Mouse (Mus musculus) neural tube, embryonic 11.5 days (tissue): ENCODE measurements around the gene Tnik. TPM values are rescaled to one million over a fixed set of nuclear protein-coding genes. Genes with fewer than 3 reads are reported as not detected.

Experiments
- ATAC-seq: fragments of 200-750 bp; cut with Nextera tagmentation; 2 replicates; pipeline ENCODE4 v1.8.0; 2017; ENCODE audit warnings: moderate number of reproducible peaks, mild to moderate bottlenecking, moderate TSS enrichment, moderate library complexity; ENCODE audit not compliant: insufficient read depth, low FRiP score, low TSS enrichment
- DNase-seq: peaks from one replicate; pipeline ENCODE4 v3.0.0-alpha.2; 2015; ENCODE audit warnings: low spot score
- H3K27ac ChIP-seq: fragments of 300-500 bp; sonication (generic); 2 replicates; pipeline ENCODE4 v1.5.1; 2014; ENCODE audit warnings: low read depth, mild to moderate bottlenecking, low read length
- H3K27me3 ChIP-seq: fragments of 300-500 bp; sonication (generic); 2 replicates; pipeline ENCODE4 v1.6.1; 2014; ENCODE audit warnings: mild to moderate bottlenecking, low read length, mixed read lengths; ENCODE audit not compliant: control insufficient read depth, insufficient read depth
- H3K36me3 ChIP-seq: fragments of 300-500 bp; sonication (generic); 2 replicates; pipeline ENCODE4 v1.6.1; 2014; ENCODE audit warnings: mild to moderate bottlenecking, low read length, moderate library complexity, mixed read lengths; ENCODE audit not compliant: control insufficient read depth, insufficient read depth
- H3K4me1 ChIP-seq: fragments of 300-500 bp; sonication (generic); 2 replicates; pipeline ENCODE4 v1.6.1; 2014; ENCODE audit warnings: low read length, mixed read lengths; ENCODE audit not compliant: control insufficient read depth, insufficient read depth
- H3K4me2 ChIP-seq: fragments of 300-500 bp; sonication (generic); 2 replicates; pipeline ENCODE4 v1.6.1; 2014; ENCODE audit warnings: low read depth, mild to moderate bottlenecking, moderate library complexity
- H3K4me3 ChIP-seq: fragments of 300-500 bp; sonication (generic); 2 replicates; pipeline ENCODE4 v1.5.1; 2014; ENCODE audit warnings: low read depth, low read length
- H3K9ac ChIP-seq: fragments of 300-500 bp; sonication (generic); 2 replicates; pipeline ENCODE4 v1.6.1; 2014; ENCODE audit warnings: mild to moderate bottlenecking, low read length
- H3K9me3 ChIP-seq: fragments of 300-500 bp; sonication (generic); 2 replicates; pipeline ENCODE4 v1.6.1; 2016; ENCODE audit warnings: low read length; ENCODE audit not compliant: control insufficient read depth
- WGBS: fragments of 180-500 bp; shearing (Covaris S2); extraction: QIAGEN DNeasy Blood & Tissue Kit; methylation state at CpG from one replicate; pipeline ENCODE4 v1.1.7; 2014; 5-methylcytosine and 5-hydroxymethylcytosine counted together
- polyA plus RNA-seq: library from polyadenylated mRNA; unstranded; fragments of >200 nt; fragmentation: Nextera tagmentation; extraction: Ambion mirVana; gene quantifications from 2 replicates; pipeline ENCODE4 v1.2.1, GENCODE M21; 2014

The Tnik gene
- polyA plus RNA-seq, 1 experiment from 2014 or later: 26.0 TPM

GRCm38 (mm10) chr3:28467148-28467754 lies 204.2 kb downstream of the Tnik start:
- Histone ChIP-seq H3K9me3 (no peaks in the 10 kb centered on the region), H3K4me2 (no peak overlapping the region), H3K27ac (no peak overlapping the region), H3K4me3 (no peak overlapping the region), H3K9ac (no peak overlapping the region), H3K27me3 (no peaks in the 10 kb centered on the region), H3K4me1 (no peaks in the 10 kb centered on the region), H3K36me3 (no peaks in the 10 kb centered on the region)
- DNase-seq: no peak
- ATAC-seq: no peak
- WGBS: 66% methylated on average over 1 of the region's 1 CpGs

- no peak overlapping the region for H3K4me2 ChIP-seq
- no peaks in the 10 kb centered on the region for H3K36me3 ChIP-seq
- no peak overlapping the region for H3K27ac ChIP-seq
- H3K27me3 ChIP-seq: no peaks in the 10 kb centered on the region
- no peaks in the 10 kb centered on the region for H3K9me3 ChIP-seq
- H3K4me3 ChIP-seq: no peak overlapping the region
- no peak for DNase-seq
- 68% methylated on average over 4 of the region's 4 CpGs for WGBS
- H3K9ac ChIP-seq: no peak overlapping the region
- no peak for ATAC-seq
- H3K4me1 ChIP-seq: no peaks in the 10 kb centered on the region
Measured at GRCm38 (mm10) chr3:28467871-28468285, 204.9 kb downstream of the Tnik start.

GRCm38 (mm10) chr3:28473439-28473838 lies 210.4 kb downstream of the Tnik start:
- DNase-seq (no peak), ATAC-seq (no peak)
- 68% methylated on average over 1 of the region's 1 CpGs for WGBS
- Histone ChIP-seq H3K27ac (no peak overlapping the region), H3K4me1 (no peaks in the 10 kb centered on the region), H3K4me3 (no peak overlapping the region), H3K4me2 (no peak overlapping the region), H3K9ac (no peak overlapping the region), H3K9me3 (no peaks in the 10 kb centered on the region), H3K27me3 (no peaks in the 10 kb centered on the region), H3K36me3 (no peaks in the 10 kb centered on the region)

GRCm38 (mm10) chr3:28477373-28477772 lies 214.4 kb downstream of the Tnik start:
- Histone ChIP-seq H3K4me2 (no peak overlapping the region), H3K4me3 (no peak overlapping the region), H3K4me1 (no peaks in the 10 kb centered on the region), H3K36me3 (no peaks in the 10 kb centered on the region), H3K9ac (no peak overlapping the region), H3K9me3 (no peaks in the 10 kb centered on the region), H3K27me3 (no peaks in the 10 kb centered on the region), H3K27ac (no peak overlapping the region)
- 89% methylated on average over 2 of the region's 2 CpGs for WGBS
- no peak for ATAC-seq
- no peak for DNase-seq

- 77% methylated on average over 7 of the region's 7 CpGs for WGBS
- no peaks in the 10 kb centered on the region for H3K27me3 ChIP-seq
- H3K9me3 ChIP-seq: no peaks in the 10 kb centered on the region
- no peak overlapping the region for H3K4me3 ChIP-seq
- H3K27ac ChIP-seq: no peak overlapping the region
- no peak overlapping the region for H3K4me2 ChIP-seq
- DNase-seq (no peak), ATAC-seq (no peak)
- no peak overlapping the region for H3K9ac ChIP-seq
- no peaks in the 10 kb centered on the region for H3K36me3 ChIP-seq
- no peaks in the 10 kb centered on the region for H3K4me1 ChIP-seq
Measured at GRCm38 (mm10) chr3:28485716-28486115, 222.7 kb downstream of the Tnik start.

GRCm38 (mm10) chr3:28487418-28487817 lies 224.4 kb downstream of the Tnik start:
- H3K4me3 ChIP-seq: no peak overlapping the region
- no peak overlapping the region for H3K27ac ChIP-seq
- ATAC-seq (no peak), DNase-seq (no peak)
- H3K36me3 ChIP-seq: no peaks in the 10 kb centered on the region
- WGBS: 81% methylated on average over 9 of the region's 9 CpGs
- no peaks in the 10 kb centered on the region for H3K27me3 ChIP-seq
- H3K4me1 ChIP-seq: no peaks in the 10 kb centered on the region
- H3K4me2 ChIP-seq: no peak overlapping the region
- H3K9me3 ChIP-seq: no peaks in the 10 kb centered on the region
- no peak overlapping the region for H3K9ac ChIP-seq

GRCm38 (mm10) chr3:28491085-28492041 lies 228.3 kb downstream of the Tnik start:
- H3K27ac ChIP-seq: no peak overlapping the region
- no peak overlapping the region for H3K4me3 ChIP-seq
- H3K9ac ChIP-seq: no peak overlapping the region
- 49% methylated on average over 11 of the region's 11 CpGs for WGBS
- H3K4me2 ChIP-seq: no peak overlapping the region
- H3K36me3 ChIP-seq: no peaks in the 10 kb centered on the region
- no peak; the same call in 1 of the 2 replicates for ATAC-seq
- DNase-seq: no peak
- no peaks in the 10 kb centered on the region for H3K4me1 ChIP-seq
- no peaks in the 10 kb centered on the region for H3K9me3 ChIP-seq
- H3K27me3 ChIP-seq: no peaks in the 10 kb centered on the region

- no peak overlapping the region for H3K4me3 ChIP-seq
- ATAC-seq: no peak
- no peaks in the 10 kb centered on the region for H3K4me1 ChIP-seq
- WGBS: 68% methylated on average over 3 of the region's 3 CpGs
- no peaks in the 10 kb centered on the region for H3K36me3 ChIP-seq
- no peaks in the 10 kb centered on the region for H3K9me3 ChIP-seq
- H3K27ac ChIP-seq: no peak overlapping the region
- no peak overlapping the region for H3K4me2 ChIP-seq
- H3K9ac ChIP-seq: no peak overlapping the region
- no peaks in the 10 kb centered on the region for H3K27me3 ChIP-seq
- DNase-seq: no peak
Measured at GRCm38 (mm10) chr3:28496806-28497502, 233.9 kb downstream of the Tnik start.
